Comparison of ENCODE assay signal across 20 mouse cellular contexts in genomic region chr11:33980146-33980545, GRCm38 (mm10). TPM values are rescaled to one million over a fixed set of nuclear protein-coding genes. Genes with fewer than 3 reads are reported as not detected.
DNase-seq lines count a peak whose midpoint lies in the region; ATAC-seq and TF ChIP-seq lines count a peak whose summit lies in the region.
"Had no signal": no experiment of that assay in that cellular context is flagged by ENCODE, and none has a peak within 500 bp of the region (broad histone marks: within the 10 kb centered on the region; RNA-seq: fewer than 3 reads in every experiment).

No protein-coding gene starts in this region.

- peaks cover 12% of the 10 kb centered on the region for H3K27me3 ChIP-seq in megakaryocyte, embryonic 14.5 days (replicated peaks)
- H3K27me3 ChIP-seq in limb, embryonic 11.5 days (ENCODE audit: control insufficient read depth, insufficient read depth, low read length) = no peaks in the 10 kb centered on the region
- no peaks in the 10 kb centered on the region for H3K27me3 ChIP-seq in stomach, postnatal 0 days (ENCODE audit: control insufficient read depth, insufficient read depth, low read length)
- H3K27me3 ChIP-seq: embryonic facial prominence, embryonic 12.5 days; forebrain, embryonic 13.5 days; forebrain, embryonic 15.5 days had no signal

- H3K4me3 ChIP-seq in megakaryocyte, embryonic 14.5 days (replicated peaks) = peak overlapping the region; percentile 56
- no peak overlapping the region for H3K4me3 ChIP-seq in limb, embryonic 11.5 days (ENCODE audit: low read depth, low read length)
- no peak overlapping the region for H3K4me3 ChIP-seq in stomach, postnatal 0 days (ENCODE audit: low read depth, low read length)
- H3K4me3 ChIP-seq: embryonic facial prominence, embryonic 12.5 days; forebrain, embryonic 13.5 days; forebrain, embryonic 15.5 days had no signal

- 24% methylated on average over 4 of the region's 4 CpGs for WGBS in limb, embryonic 11.5 days
- 73% methylated on average over 4 of the region's 4 CpGs for WGBS in stomach, postnatal 0 days

- H3K4me2 ChIP-seq in limb, embryonic 11.5 days (ENCODE audit: low read depth, severe bottlenecking) = no peak overlapping the region
- H3K4me2 ChIP-seq in stomach, postnatal 0 days (replicated peaks; ENCODE audit: low read depth) = no peak overlapping the region
- H3K4me2 ChIP-seq: embryonic facial prominence, embryonic 12.5 days; forebrain, embryonic 13.5 days; forebrain, embryonic 15.5 days had no signal

- DNase-seq in hindlimb bud, embryonic 11.5 days (ENCODE audit: extremely low spot score, low read depth, low spot score) = peak; percentile 67
- peak; percentile 40 for DNase-seq in limb, embryonic 11.5 days (ENCODE audit: low spot score)
- no peak for DNase-seq in layer of hippocampus, adult 9-10 months (ENCODE audit: low spot score)
- DNase-seq in stomach, postnatal 0 days (ENCODE audit: low spot score) = no peak
- DNase-seq in spleen, postnatal 4 days (ENCODE audit: low spot score in 2 of 2) = no peak
- DNase-seq: adrenal gland, adult 2 months; adrenal gland, postnatal 10 days; adrenal gland, postnatal 25 days; cerebellum, adult 11 months; cerebellum, adult 18-20 months; cerebellum, adult 8-10 months; cerebellum, postnatal 10 days; cerebellum, postnatal 25 days; forebrain, postnatal 0 days had no signal

- no peak for TF ChIP-seq EP300 in stomach, postnatal 0 days (optimal IDR thresholded peaks at IDR 0.05)

- no peaks in the 10 kb centered on the region for H3K36me3 ChIP-seq in megakaryocyte, embryonic 14.5 days (replicated peaks; ENCODE audit: low read length)
- no peaks in the 10 kb centered on the region for H3K36me3 ChIP-seq in limb, embryonic 11.5 days (ENCODE audit: control insufficient read depth, insufficient read depth, low read length)
- no peaks in the 10 kb centered on the region for H3K36me3 ChIP-seq in stomach, postnatal 0 days (ENCODE audit: control insufficient read depth, insufficient read depth, low read length)
- H3K36me3 ChIP-seq: embryonic facial prominence, embryonic 12.5 days; forebrain, embryonic 15.5 days had no signal

- no peak for TF ChIP-seq CTCF in stomach, postnatal 0 days (IDR thresholded peaks at IDR 0.05; ENCODE audit: low read depth)

- ATAC-seq in megakaryocyte, adult 5-6 weeks (ENCODE audit: poor library complexity, severe bottlenecking) = no peak
- ATAC-seq in limb, embryonic 11.5 days (ENCODE audit: insufficient number of reproducible peaks, low FRiP score, low TSS enrichment, low read depth) = no peak
- no peak for ATAC-seq in stomach, postnatal 0 days (ENCODE audit: low FRiP score, low TSS enrichment)
- ATAC-seq: forebrain, embryonic 13.5 days; forebrain, embryonic 15.5 days; forebrain, postnatal 0 days had no signal

- no peak overlapping the region for H3K9ac ChIP-seq in limb, embryonic 11.5 days (ENCODE audit: low read length)
- no peak overlapping the region for H3K9ac ChIP-seq in stomach, postnatal 0 days (ENCODE audit: low read length)
- H3K9ac ChIP-seq: embryonic facial prominence, embryonic 12.5 days; forebrain, embryonic 13.5 days; forebrain, embryonic 15.5 days; forebrain, postnatal 0 days had no signal

- H3K27ac ChIP-seq in limb, embryonic 11.5 days (replicated peaks; ENCODE audit: low read depth, low read length) = no peak overlapping the region
- no peak overlapping the region for H3K27ac ChIP-seq in stomach, postnatal 0 days (replicated peaks)
- H3K27ac ChIP-seq: embryonic facial prominence, embryonic 12.5 days; forebrain, embryonic 13.5 days; forebrain, embryonic 15.5 days had no signal

- H3K4me1 ChIP-seq in megakaryocyte, embryonic 14.5 days = peaks cover 19% of the 10 kb centered on the region
- H3K4me1 ChIP-seq in limb, embryonic 11.5 days (ENCODE audit: control insufficient read depth, insufficient read depth, low read length) = 0 out of 2 replicates have a peak, but pooled peaks cover 2% of the 10 kb centered on the region
- H3K4me1 ChIP-seq in stomach, postnatal 0 days (replicated peaks; ENCODE audit: control insufficient read depth, insufficient read depth) = no peaks in the 10 kb centered on the region
- H3K4me1 ChIP-seq: embryonic facial prominence, embryonic 12.5 days; forebrain, embryonic 13.5 days; forebrain, embryonic 15.5 days had no signal

- H3K9me3 ChIP-seq in megakaryocyte, embryonic 14.5 days = no peaks in the 10 kb centered on the region
- H3K9me3 ChIP-seq in limb, embryonic 11.5 days (ENCODE audit: control insufficient read depth, low read length) = no peaks in the 10 kb centered on the region
- H3K9me3 ChIP-seq in stomach, postnatal 0 days (ENCODE audit: control insufficient read depth, low read length) = no peaks in the 10 kb centered on the region
- H3K9me3 ChIP-seq: embryonic facial prominence, embryonic 12.5 days; forebrain, embryonic 13.5 days; forebrain, embryonic 15.5 days had no signal

RNA-seq across cellular contexts. Expression of gene Kcnip1, which starts 12.8 kb away (rescaled TPM):
- not detected in 2 replicates for polyA plus RNA-seq in megakaryocyte, embryonic 14.5 days (2012; ENCODE audit: insufficient read depth, low replicate concordance)
- total RNA-seq in megakaryocyte, adult 5-6 weeks (2015) = 0.09 TPM in 1 of 2 replicates, not detected in the other
- 0.18 TPM in 1 of 2 replicates, not detected in the other for total RNA-seq in megakaryocyte, adult 5-6 weeks (2017)
- 0.35 and 0.80 TPM in 2 replicates for polyA plus RNA-seq in limb, embryonic 11.5 days (2014; fragmentation: Nextera tagmentation; extraction: Ambion mirVana)
- 3.9 and 5.1 TPM in 2 replicates for polyA plus RNA-seq in stomach, postnatal 0 days (2015; fragmentation: Nextera tagmentation; extraction: Ambion mirVana)
- polyA plus RNA-seq: C2C12 had no signal

RNA-seq across cellular contexts. Expression of gene Kcnmb1, which starts 17.3 kb away (rescaled TPM):
- polyA plus RNA-seq in megakaryocyte, embryonic 14.5 days (2012; ENCODE audit: insufficient read depth, low replicate concordance) = not detected in 2 replicates
- not detected in 2 replicates for total RNA-seq in megakaryocyte, adult 5-6 weeks (2015)
- not detected in 2 replicates for total RNA-seq in megakaryocyte, adult 5-6 weeks (2017)
- polyA plus RNA-seq in limb, embryonic 11.5 days (2014; fragmentation: Nextera tagmentation; extraction: Ambion mirVana) = 0.16 and 0.17 TPM in 2 replicates
- 2.8 and 3.3 TPM in 2 replicates for polyA plus RNA-seq in stomach, postnatal 0 days (2015; fragmentation: Nextera tagmentation; extraction: Ambion mirVana)

Comparison
In these comparisons a context has a peak if more than half of its experiments do, and no peak if none do; other contexts are left out.
1. DNase-seq: peak in hindlimb bud, embryonic 11.5 days (single experiment) and limb, embryonic 11.5 days (single experiment); none in layer of hippocampus, adult 9-10 months (single experiment), stomach, postnatal 0 days (single experiment) and spleen, postnatal 4 days (0 of 2).